Comparison of ENCODE assay signal across 38 mouse cellular contexts in genomic region chr15:79548226-79548625, GRCm38 (mm10). TPM values are rescaled to one million over a fixed set of nuclear protein-coding genes. Genes with fewer than 3 reads are reported as not detected.
"Had no signal": no experiment of that assay in that cellular context is flagged by ENCODE, and none has a peak within 500 bp of the region (broad histone marks: within the 10 kb centered on the region; RNA-seq: fewer than 3 reads in every experiment).

No protein-coding gene starts in this region.

- H3K4me2 ChIP-seq: heart, embryonic 11.5 days; heart, embryonic 12.5 days; heart, embryonic 15.5 days; hindbrain, embryonic 12.5 days; hindbrain, embryonic 14.5 days; intestine, embryonic 15.5 days; kidney, embryonic 15.5 days had no signal

- H3K27ac ChIP-seq: heart, embryonic 10.5 days; heart, embryonic 13.5 days; heart, embryonic 15.5 days; intestine, embryonic 15.5 days; kidney, embryonic 15.5 days; kidney, postnatal 0 days; layer of hippocampus, adult 2 months had no signal

- DNase-seq: heart, postnatal 10 days; heart, postnatal 14 days; heart, postnatal 4 days; kidney, adult 11 months; kidney, adult 18-20 months; kidney, adult 2 months; kidney, adult 8-10 months; kidney, adult 9 months; kidney, postnatal 10 days; kidney, postnatal 14 days; kidney, postnatal 25 days; kidney, postnatal 36 days; kidney, postnatal 4 days; layer of hippocampus, adult 9-11 months; layer of hippocampus, postnatal 36 days had no signal

- H3K4me3 ChIP-seq: heart, embryonic 10.5 days; heart, embryonic 12.5 days; heart, embryonic 13.5 days; heart, embryonic 15.5 days; hindbrain, embryonic 10.5 days; hindbrain, embryonic 12.5 days; hindbrain, embryonic 13.5 days; hindbrain, embryonic 15.5 days; intestine, embryonic 15.5 days; kidney, embryonic 15.5 days; layer of hippocampus, adult 2 months had no signal

- H3K9ac ChIP-seq: heart, embryonic 12.5 days; heart, embryonic 13.5 days; heart, embryonic 15.5 days; hindbrain, embryonic 12.5 days; hindbrain, embryonic 13.5 days; hindbrain, embryonic 14.5 days; hindbrain, embryonic 15.5 days; intestine, embryonic 15.5 days; kidney, embryonic 15.5 days had no signal

- H3K27me3 ChIP-seq: intestine, embryonic 15.5 days had no signal

- ATAC-seq: hindbrain, embryonic 16.5 days; hindbrain, postnatal 0 days; inflammation-experienced regulatory T-cells, adult 6 months; intestine, embryonic 15.5 days; intestine, embryonic 16.5 days; intestine, postnatal 0 days had no signal

- H3K9me3 ChIP-seq: heart, embryonic 10.5 days; heart, embryonic 12.5 days; heart, embryonic 13.5 days; heart, embryonic 15.5 days; hindbrain, embryonic 10.5 days; hindbrain, embryonic 12.5 days; hindbrain, embryonic 13.5 days; hindbrain, embryonic 15.5 days; intestine, embryonic 15.5 days; kidney, embryonic 15.5 days had no signal

RNA-seq across cellular contexts. Expression of gene Kdelr3, which starts 32.0 kb away (rescaled TPM):
- total RNA-seq: hematopoietic stem cell, adult 5-6 weeks had no signal

RNA-seq across cellular contexts. Expression of gene Kcnj4, which starts 43.2 kb away (rescaled TPM):
- total RNA-seq: heart, postnatal 25 days; hematopoietic stem cell, adult 5-6 weeks had no signal
- polyA plus RNA-seq: heart, embryonic 11.5 days; hindbrain, embryonic 10.5 days; hindbrain, embryonic 11.5 days; hindbrain, embryonic 12.5 days; hindbrain, embryonic 13.5 days; hindbrain, embryonic 14.5 days; hindbrain, embryonic 15.5 days; hindbrain, embryonic 16.5 days; hindbrain, postnatal 0 days; inflammation-experienced regulatory T-cells, adult 6 months; intestine, embryonic 15.5 days; intestine, embryonic 16.5 days; intestine, postnatal 0 days; kidney, embryonic 14.5 days had no signal

RNA-seq across cellular contexts. Expression of gene Dmc1, which starts 56.7 kb away (rescaled TPM):
- polyA plus RNA-seq: inflammation-experienced regulatory T-cells, adult 6 months; kidney, adult 2 months had no signal
